Mouse (Mus musculus): ENCODE measurements around the gene Pxk. TPM values are rescaled to one million over a fixed set of nuclear protein-coding genes. Genes with fewer than 3 reads are reported as not detected.

The Pxk gene
- polyA plus RNA-seq, 1 experiment: 66.7 TPM

GRCm38 (mm10) chr14:8174634-8175033 is 76.6 kb downstream of the Pxk start:
- no peak for DNase-seq
- Histone ChIP-seq H3K27ac (ENCODE audit: insufficient read depth, low read length) (no peak overlapping the region), H3K4me1 (ENCODE audit: control insufficient read depth, insufficient read depth, low read length) (peaks cover 4% of the 10 kb centered on the region; the same call in 1 of the 2 replicates), H3K4me3 (replicated peaks; ENCODE audit: insufficient read depth, low read depth, low read length) (no peak overlapping the region), H3K27me3 (ENCODE audit: control insufficient read depth, insufficient read depth, low read length) (no peaks in the 10 kb centered on the region)
- no peak for TF ChIP-seq CTCF (IDR thresholded peaks at IDR 0.05; ENCODE audit: borderline replicate concordance, insufficient read depth, low read depth, low read length)
- no peak for TF ChIP-seq POLR2A (IDR thresholded peaks at IDR 0.05; ENCODE audit: borderline replicate concordance, insufficient read depth, low read length)
- 80% methylated on average over 5 of the region's 5 CpGs for WGBS

- Histone ChIP-seq H3K4me1 (ENCODE audit: control insufficient read depth, insufficient read depth, low read length) (peaks cover 4% of the 10 kb centered on the region; the same call in 1 of the 2 replicates), H3K27ac (ENCODE audit: insufficient read depth, low read length) (no peak overlapping the region), H3K27me3 (ENCODE audit: control insufficient read depth, insufficient read depth, low read length) (no peaks in the 10 kb centered on the region), H3K4me3 (replicated peaks; ENCODE audit: insufficient read depth, low read depth, low read length) (no peak overlapping the region)
- TF ChIP-seq POLR2A (IDR thresholded peaks at IDR 0.05; ENCODE audit: borderline replicate concordance, insufficient read depth, low read length): no peak
- TF ChIP-seq CTCF (IDR thresholded peaks at IDR 0.05; ENCODE audit: borderline replicate concordance, insufficient read depth, low read depth, low read length): no peak
- 43% methylated on average over 5 of the region's 5 CpGs for WGBS
- no peak for DNase-seq
Observed at GRCm38 (mm10) chr14:8176251-8176650, 78.2 kb downstream of the Pxk start.

- Histone ChIP-seq H3K27ac (ENCODE audit: insufficient read depth, low read length) (no peak overlapping the region), H3K27me3 (ENCODE audit: control insufficient read depth, insufficient read depth, low read length) (no peaks in the 10 kb centered on the region), H3K4me1 (ENCODE audit: control insufficient read depth, insufficient read depth, low read length) (no peaks in the 10 kb centered on the region), H3K4me3 (replicated peaks; ENCODE audit: insufficient read depth, low read depth, low read length) (no peak overlapping the region)
- 75% methylated on average over 4 of the region's 4 CpGs for WGBS
- DNase-seq: no peak
- no peak for TF ChIP-seq CTCF (IDR thresholded peaks at IDR 0.05; ENCODE audit: borderline replicate concordance, insufficient read depth, low read depth, low read length)
- TF ChIP-seq POLR2A (IDR thresholded peaks at IDR 0.05; ENCODE audit: borderline replicate concordance, insufficient read depth, low read length): no peak
Observed at GRCm38 (mm10) chr14:8180371-8181035, 82.5 kb downstream of the Pxk start.

GRCm38 (mm10) chr14:8183330-8183729 is 85.3 kb downstream of the Pxk start:
- H3K27ac ChIP-seq (ENCODE audit: insufficient read depth, low read length): no peak overlapping the region
- WGBS: 58% methylated on average over 3 of the region's 3 CpGs
- DNase-seq: no peak
- H3K4me3 ChIP-seq (replicated peaks; ENCODE audit: insufficient read depth, low read depth, low read length): no peak overlapping the region
- no peaks in the 10 kb centered on the region for H3K4me1 ChIP-seq (ENCODE audit: control insufficient read depth, insufficient read depth, low read length)
- no peaks in the 10 kb centered on the region for H3K27me3 ChIP-seq (ENCODE audit: control insufficient read depth, insufficient read depth, low read length)
- TF ChIP-seq CTCF (IDR thresholded peaks at IDR 0.05; ENCODE audit: borderline replicate concordance, insufficient read depth, low read depth, low read length): no peak
- no peak for TF ChIP-seq POLR2A (IDR thresholded peaks at IDR 0.05; ENCODE audit: borderline replicate concordance, insufficient read depth, low read length)

GRCm38 (mm10) chr14:8186278-8187045 is 88.5 kb downstream of the Pxk start:
- Histone ChIP-seq H3K27me3 (ENCODE audit: control insufficient read depth, insufficient read depth, low read length) (no peaks in the 10 kb centered on the region), H3K27ac (ENCODE audit: insufficient read depth, low read length) (no peak overlapping the region), H3K4me3 (replicated peaks; ENCODE audit: insufficient read depth, low read depth, low read length) (no peak overlapping the region), H3K4me1 (ENCODE audit: control insufficient read depth, insufficient read depth, low read length) (no peaks in the 10 kb centered on the region)
- WGBS: 76% methylated on average over 6 of the region's 6 CpGs
- TF ChIP-seq CTCF (IDR thresholded peaks at IDR 0.05; ENCODE audit: borderline replicate concordance, insufficient read depth, low read depth, low read length) (no peak), POLR2A (IDR thresholded peaks at IDR 0.05; ENCODE audit: borderline replicate concordance, insufficient read depth, low read length) (no peak)
- no peak for DNase-seq

- no peak for DNase-seq
- Histone ChIP-seq H3K4me1 (ENCODE audit: control insufficient read depth, insufficient read depth, low read length) (no peaks in the 10 kb centered on the region), H3K27ac (ENCODE audit: insufficient read depth, low read length) (no peak overlapping the region), H3K27me3 (ENCODE audit: control insufficient read depth, insufficient read depth, low read length) (no peaks in the 10 kb centered on the region), H3K4me3 (replicated peaks; ENCODE audit: insufficient read depth, low read depth, low read length) (no peak overlapping the region)
- no peak for TF ChIP-seq POLR2A (IDR thresholded peaks at IDR 0.05; ENCODE audit: borderline replicate concordance, insufficient read depth, low read length)
- no peak for TF ChIP-seq CTCF (IDR thresholded peaks at IDR 0.05; ENCODE audit: borderline replicate concordance, insufficient read depth, low read depth, low read length)
- 94% methylated on average over 3 of the region's 3 CpGs for WGBS
Observed at GRCm38 (mm10) chr14:8190556-8190955, 92.5 kb downstream of the Pxk start.

GRCm38 (mm10) chr14:8191331-8191965 is 93.4 kb downstream of the Pxk start:
- 81% methylated on average over 12 of the region's 12 CpGs for WGBS
- H3K27ac ChIP-seq (ENCODE audit: insufficient read depth, low read length): no peak overlapping the region

More at GRCm38 (mm10) chr14:8191331-8191965, 93.4 kb downstream of the Pxk start:
- TF ChIP-seq POLR2A (IDR thresholded peaks at IDR 0.05; ENCODE audit: borderline replicate concordance, insufficient read depth, low read length): no peak
- no peak for TF ChIP-seq CTCF (IDR thresholded peaks at IDR 0.05; ENCODE audit: borderline replicate concordance, insufficient read depth, low read depth, low read length)
- DNase-seq: no peak
- no peak overlapping the region for H3K4me3 ChIP-seq (replicated peaks; ENCODE audit: insufficient read depth, low read depth, low read length)
- no peaks in the 10 kb centered on the region for H3K4me1 ChIP-seq (ENCODE audit: control insufficient read depth, insufficient read depth, low read length)
- no peaks in the 10 kb centered on the region for H3K27me3 ChIP-seq (ENCODE audit: control insufficient read depth, insufficient read depth, low read length)

All from cerebellum, adult 2 months (tissue).